Mouse (Mus musculus) bone marrow macrophage, adult 2 months (primary cell): ENCODE results near the gene Tamm41.

ENCODE experiments used
- CTCF ChIP-seq: IDR thresholded peaks from 2 replicates; pipeline ENCODE4 v1.5.1; 2012; ENCODE audit warnings: low read depth, mild to moderate bottlenecking, low read length, moderate library complexity
- POLR2A ChIP-seq: IDR thresholded peaks from 2 replicates; pipeline ENCODE4 v1.6.1; 2012; ENCODE audit warnings: mild to moderate bottlenecking, low read depth, low read length, borderline replicate concordance

GRCm38 (mm10) chr6:115062605-115063350 lies 25.1 kb upstream of the Tamm41 start:
- no peak for TF ChIP-seq CTCF
- no peak for TF ChIP-seq POLR2A
